In genomic region chr4:32204819-32205218, GRCm38 (mm10) we compare ENCODE assay signal across 17 mouse cellular contexts.
"Had no signal": no experiment of that assay in that cellular context is flagged by ENCODE, and none has a peak within 500 bp of the region (broad histone marks: within the 10 kb centered on the region; RNA-seq: fewer than 3 reads in every experiment).

No protein-coding gene starts in this region.

- H3K4me1 ChIP-seq: limb, embryonic 13.5 days; neural tube, embryonic 12.5 days had no signal

- H3K9me3 ChIP-seq: limb, embryonic 13.5 days; midbrain, embryonic 10.5 days; neural tube, embryonic 12.5 days had no signal

- DNase-seq: kidney, adult 9 months; kidney, postnatal 10 days; kidney, postnatal 4 days; left cerebral cortex, postnatal 4 days; lung, adult 18-20 months; midbrain, embryonic 14.5 days; right cerebral cortex, postnatal 4 days; spleen, adult 18-20 months; thymus, adult 2 months; thymus, postnatal 25 days had no signal

- H3K4me3 ChIP-seq: layer of hippocampus, adult 2 months; limb, embryonic 13.5 days; midbrain, embryonic 10.5 days; myocyte; neural tube, embryonic 12.5 days had no signal

- H3K9ac ChIP-seq: limb, embryonic 13.5 days; neural tube, embryonic 12.5 days had no signal

- H3K4me2 ChIP-seq: limb, embryonic 13.5 days; neural tube, embryonic 12.5 days had no signal

- ATAC-seq: inflammation-experienced regulatory T-cells, adult 6 months; intestine, postnatal 0 days had no signal

- H3K36me3 ChIP-seq: limb, embryonic 13.5 days; midbrain, embryonic 10.5 days; neural tube, embryonic 12.5 days had no signal

- H3K27me3 ChIP-seq: limb, embryonic 13.5 days; neural tube, embryonic 12.5 days had no signal

- H3K27ac ChIP-seq: layer of hippocampus, adult 2 months; limb, embryonic 13.5 days; midbrain, embryonic 10.5 days; neural tube, embryonic 12.5 days had no signal
